Mouse (Mus musculus): ENCODE data around the gene Ccdc177. TPM values are rescaled to one million over a fixed set of nuclear protein-coding genes. Genes with fewer than 3 reads are reported as not detected.

Gene Ccdc177
- total and polyA plus RNA-seq, 3 experiments: 0.11 TPM; not detected in 2

- TF ChIP-seq GATA2 (IDR thresholded peaks at IDR 0.05; ENCODE audit: borderline replicate concordance, low read depth, low read length) (no peak), TAL1 (conservative IDR thresholded peaks at IDR 0.05; ENCODE audit: low read depth, low read length) (no peak)
- Histone ChIP-seq H3K9me3 (replicated peaks) (no peaks in the 10 kb centered on the region), H3K27me3 (ENCODE audit: insufficient read depth, low read length) (peaks cover 76% of the 10 kb centered on the region), H3K36me3 (replicated peaks) (no peaks in the 10 kb centered on the region), H3K4me1 (ENCODE audit: insufficient read depth, low read depth, low read length) (no peaks in the 10 kb centered on the region), H3K4me3 (ENCODE audit: low read depth, low read length) (no peak overlapping the region)
- ATAC-seq (ENCODE audit: extremely low read depth, insufficient number of reproducible peaks, low FRiP score, poor library complexity, severe bottlenecking) (no peak), DNase-seq (ENCODE audit: low spot score) (no peak)
These were observed 53.4 kb downstream of the Ccdc177 start for GRCm38 (mm10) chr12:80706915-80707604.

- TF ChIP-seq CTCF (IDR thresholded peaks at IDR 0.05; ENCODE audit: low read depth, low read length): no peak
- no peak for TF ChIP-seq GATA2 (IDR thresholded peaks at IDR 0.05; ENCODE audit: borderline replicate concordance, low read depth, low read length)
- TF ChIP-seq GATA1 (IDR thresholded peaks at IDR 0.05; ENCODE audit: borderline replicate concordance, low read length): no peak
- TF ChIP-seq POLR2AphosphoS5 (IDR thresholded peaks at IDR 0.05; ENCODE audit: insufficient replicate concordance, low read depth, low read length): no peak
- no peak for TF ChIP-seq TAL1 (conservative IDR thresholded peaks at IDR 0.05; ENCODE audit: low read depth, low read length)
- DNase-seq (ENCODE audit: low spot score): no peak
- no peaks in the 10 kb centered on the region for H3K9me3 ChIP-seq (replicated peaks)
- no peak for ATAC-seq (ENCODE audit: extremely low read depth, insufficient number of reproducible peaks, low FRiP score, poor library complexity, severe bottlenecking)
- no peaks in the 10 kb centered on the region for H3K4me1 ChIP-seq (ENCODE audit: insufficient read depth, low read depth, low read length)
- H3K4me3 ChIP-seq (ENCODE audit: low read depth, low read length): no peak overlapping the region
- H3K36me3 ChIP-seq (replicated peaks): no peaks in the 10 kb centered on the region
- H3K27me3 ChIP-seq (ENCODE audit: insufficient read depth, low read length): peaks cover 80% of the 10 kb centered on the region
These were observed 54.1 kb downstream of the Ccdc177 start for GRCm38 (mm10) chr12:80706208-80706914.

Other genes starting within 250 kb of the Ccdc177 start
- not detected in 2 replicates for gene Galnt16, start 242.4 kb downstream of the Ccdc177 start, total RNA-seq (2014; fragmentation: Nextera tagmentation)
- 0.06 and 0.27 TPM in 2 replicates for gene Galnt16, start 242.4 kb downstream of the Ccdc177 start, total RNA-seq (2017)
- gene Galnt16, start 242.4 kb downstream of the Ccdc177 start, polyA plus RNA-seq (2012): 0.01 TPM in 1 of 2 replicates, not detected in the other
- gene Slc39a9, start 116.8 kb downstream of the Ccdc177 start, total RNA-seq (2014; fragmentation: Nextera tagmentation): 55.5 and 58.1 TPM in 2 replicates
- gene Slc39a9, start 116.8 kb downstream of the Ccdc177 start, total RNA-seq (2017): 17.9 and 22.5 TPM in 2 replicates
- gene Slc39a9, start 116.8 kb downstream of the Ccdc177 start, polyA plus RNA-seq (2012): 15.3 and 19.0 TPM in 2 replicates
- gene Erh, start 116.3 kb downstream of the Ccdc177 start, total RNA-seq (2014; fragmentation: Nextera tagmentation): 121 and 208 TPM in 2 replicates
- 207 and 279 TPM in 2 replicates for gene Erh, start 116.3 kb downstream of the Ccdc177 start, total RNA-seq (2017)
- gene Erh, start 116.3 kb downstream of the Ccdc177 start, polyA plus RNA-seq (2012): 43.7 and 74.3 TPM in 2 replicates
- gene Plekhd1, start 68.1 kb downstream of the Ccdc177 start, total RNA-seq (2014; fragmentation: Nextera tagmentation): not detected in 2 replicates
- 0.16 and 0.29 TPM in 2 replicates for gene Plekhd1, start 68.1 kb downstream of the Ccdc177 start, total RNA-seq (2017)
- not detected in 2 replicates for gene Plekhd1, start 68.1 kb downstream of the Ccdc177 start, polyA plus RNA-seq (2012)
- gene Susd6, start 29.8 kb upstream of the Ccdc177 start, total RNA-seq (2014; fragmentation: Nextera tagmentation): 123 and 135 TPM in 2 replicates
- 66.4 and 66.6 TPM in 2 replicates for gene Susd6, start 29.8 kb upstream of the Ccdc177 start, total RNA-seq (2017)
- gene Susd6, start 29.8 kb upstream of the Ccdc177 start, polyA plus RNA-seq (2012): 24.0 and 29.6 TPM in 2 replicates
- 655 and 656 TPM in 2 replicates for gene Srsf5, start 184.8 kb upstream of the Ccdc177 start, total RNA-seq (2014; fragmentation: Nextera tagmentation)
- 895 and 1,080 TPM in 2 replicates for gene Srsf5, start 184.8 kb upstream of the Ccdc177 start, total RNA-seq (2017)
- gene Srsf5, start 184.8 kb upstream of the Ccdc177 start, polyA plus RNA-seq (2012): 111 and 297 TPM in 2 replicates
- not detected in 2 replicates for gene Slc10a1, start 208.0 kb upstream of the Ccdc177 start, total RNA-seq (2014; fragmentation: Nextera tagmentation)
- 0.44 and 0.52 TPM in 2 replicates for gene Slc10a1, start 208.0 kb upstream of the Ccdc177 start, total RNA-seq (2017)
- not detected in 2 replicates for gene Slc10a1, start 208.0 kb upstream of the Ccdc177 start, polyA plus RNA-seq (2012)